Mouse (Mus musculus): ENCODE data around the gene Gpr142. TPM values are rescaled to one million over a fixed set of nuclear protein-coding genes. Genes with fewer than 3 reads are reported as not detected.

The Gpr142 gene
- polyA plus RNA-seq, 1 experiment from 2014 or later = not detected

GRCm38 (mm10) chr11:114850066-114850451 is 51.3 kb downstream of the Gpr142 start:
- whole genome bisulfite sequencing = 21% methylated on average over 5 of the region's 5 CpGs
- Histone ChIP-seq H3K9ac (no peak overlapping the region), H3K36me3 (ENCODE audit: poor library complexity, severe bottlenecking) (no peaks in the 10 kb centered on the region), H3K4me1 (peaks cover 29% of the 10 kb centered on the region), H3K27ac (no peak overlapping the region), H3K9me3 (replicated peaks) (no peaks in the 10 kb centered on the region), H3K27me3 (peaks cover 65% of the 10 kb centered on the region), H3K4me2 (peak overlapping the region; percentile 98), H3K4me3 (no peak overlapping the region)
- no peak for ATAC-seq

GRCm38 (mm10) chr11:114850452-114851268 is 51.9 kb downstream of the Gpr142 start, which contains the start of gene Gprc5c:
Gene Gprc5c (plus strand): TSS chr11:114851152.
- no peaks in the 10 kb centered on the region for H3K9me3 ChIP-seq (replicated peaks)
- peak within 1 kb of the TSS; percentile 66 for H3K9ac ChIP-seq
- H3K4me1 ChIP-seq = peaks cover 29% of the 10 kb centered on the region
- under 1% methylated on average over 27 of the region's 43 CpGs for WGBS
- H3K4me2 ChIP-seq = peak within 1 kb of the TSS; percentile 98
- peaks cover 65% of the 10 kb centered on the region for H3K27me3 ChIP-seq
- no peak; the same call in 1 of the 2 replicates for ATAC-seq
- no peaks in the 10 kb centered on the region for H3K36me3 ChIP-seq (ENCODE audit: poor library complexity, severe bottlenecking)
- peak within 1 kb of the TSS; percentile 64 for H3K4me3 ChIP-seq
- no peak within 1 kb of the TSS for H3K27ac ChIP-seq

- ATAC-seq = no peak; the same call in 1 of the 2 replicates
- H3K9me3 ChIP-seq (replicated peaks) = no peaks in the 10 kb centered on the region
- peak overlapping the region; percentile 64 for H3K4me3 ChIP-seq
- H3K36me3 ChIP-seq (ENCODE audit: poor library complexity, severe bottlenecking) = no peaks in the 10 kb centered on the region
- WGBS = under 1% methylated on average over 27 of the region's 27 CpGs
- peak overlapping the region; percentile 66 for H3K9ac ChIP-seq
- H3K4me2 ChIP-seq = peak overlapping the region; percentile 98
- peaks cover 29% of the 10 kb centered on the region for H3K4me1 ChIP-seq
- H3K27me3 ChIP-seq = peaks cover 65% of the 10 kb centered on the region
- no peak overlapping the region for H3K27ac ChIP-seq
Measured at GRCm38 (mm10) chr11:114851269-114851607, 52.5 kb downstream of the Gpr142 start.

- ATAC-seq = peak; percentile 71
- peak overlapping the region; percentile 64 for H3K4me3 ChIP-seq
- WGBS = under 1% methylated on average over 55 of the region's 65 CpGs
- H3K4me1 ChIP-seq = peaks cover 29% of the 10 kb centered on the region
- no peaks in the 10 kb centered on the region for H3K9me3 ChIP-seq (replicated peaks)
- H3K9ac ChIP-seq = peak overlapping the region; percentile 66
- no peaks in the 10 kb centered on the region for H3K36me3 ChIP-seq (ENCODE audit: poor library complexity, severe bottlenecking)
- H3K27me3 ChIP-seq = peaks cover 65% of the 10 kb centered on the region
- H3K27ac ChIP-seq = no peak overlapping the region
- H3K4me2 ChIP-seq = peak overlapping the region; percentile 98
Measured at GRCm38 (mm10) chr11:114851608-114852310, 53.0 kb downstream of the Gpr142 start.

- peaks cover 29% of the 10 kb centered on the region for H3K4me1 ChIP-seq
- peak overlapping the region; percentile 64 for H3K4me3 ChIP-seq
- 1% methylated on average over 40 of the region's 40 CpGs for WGBS
- ATAC-seq = no peak
- H3K36me3 ChIP-seq (ENCODE audit: poor library complexity, severe bottlenecking) = no peaks in the 10 kb centered on the region
- H3K9me3 ChIP-seq (replicated peaks) = no peaks in the 10 kb centered on the region
- H3K27ac ChIP-seq = no peak overlapping the region
- H3K9ac ChIP-seq = peak overlapping the region; percentile 66
- H3K4me2 ChIP-seq = peak overlapping the region; percentile 98
- H3K27me3 ChIP-seq = peaks cover 65% of the 10 kb centered on the region
Measured at GRCm38 (mm10) chr11:114852311-114853173, 53.8 kb downstream of the Gpr142 start.

- Histone ChIP-seq H3K36me3 (ENCODE audit: poor library complexity, severe bottlenecking) (no peaks in the 10 kb centered on the region), H3K27me3 (peaks cover 65% of the 10 kb centered on the region), H3K9ac (no peak overlapping the region), H3K9me3 (replicated peaks) (no peaks in the 10 kb centered on the region), H3K4me3 (0 out of 2 replicates have a peak overlapping the region, but pooled peaks have one; percentile 64), H3K27ac (no peak overlapping the region), H3K4me1 (peaks cover 29% of the 10 kb centered on the region), H3K4me2 (peak overlapping the region; percentile 98; the same call in 1 of the 2 replicates)
- ATAC-seq = no peak
- 23% methylated on average over 7 of the region's 7 CpGs for WGBS
Measured at GRCm38 (mm10) chr11:114853174-114853838, 54.6 kb downstream of the Gpr142 start.

GRCm38 (mm10) chr11:114854581-114854980 is 55.9 kb downstream of the Gpr142 start:
- H3K4me3 ChIP-seq = no peak overlapping the region
- H3K9me3 ChIP-seq (replicated peaks) = no peaks in the 10 kb centered on the region
- no peak overlapping the region for H3K9ac ChIP-seq
- H3K27me3 ChIP-seq = peaks cover 54% of the 10 kb centered on the region
- H3K4me1 ChIP-seq = peaks cover 29% of the 10 kb centered on the region
- H3K4me2 ChIP-seq = no peak overlapping the region
- H3K27ac ChIP-seq = no peak overlapping the region
- no peaks in the 10 kb centered on the region for H3K36me3 ChIP-seq (ENCODE audit: poor library complexity, severe bottlenecking)
- 80% methylated on average over 6 of the region's 6 CpGs for WGBS
- ATAC-seq = no peak

GRCm38 (mm10) chr11:114856125-114856524 is 57.4 kb downstream of the Gpr142 start:
- H3K4me1 ChIP-seq = peaks cover 17% of the 10 kb centered on the region
- no peak overlapping the region for H3K9ac ChIP-seq
- H3K27ac ChIP-seq = no peak overlapping the region
- H3K4me3 ChIP-seq = no peak overlapping the region
- H3K27me3 ChIP-seq = peaks cover 39% of the 10 kb centered on the region
- no peaks in the 10 kb centered on the region for H3K36me3 ChIP-seq (ENCODE audit: poor library complexity, severe bottlenecking)
- WGBS = 94% methylated on average over 5 of the region's 5 CpGs
- no peaks in the 10 kb centered on the region for H3K9me3 ChIP-seq (replicated peaks)
- H3K4me2 ChIP-seq = no peak overlapping the region
- ATAC-seq = no peak

Other genes with a start within 250 kb of the Gpr142 start
- gene Rpl38, start 130.4 kb upstream of the Gpr142 start, polyA plus RNA-seq (2015; fragmentation: Nextera tagmentation; extraction: Ambion mirVana) = 911 and 1,077 TPM in 2 replicates
- 21.6 and 22.3 TPM in 2 replicates for gene Ttyh2, start 123.5 kb upstream of the Gpr142 start, polyA plus RNA-seq (2015; fragmentation: Nextera tagmentation; extraction: Ambion mirVana)
- gene Dnaic2, start 71.5 kb upstream of the Gpr142 start, polyA plus RNA-seq (2015; fragmentation: Nextera tagmentation; extraction: Ambion mirVana) = 1.8 and 3.7 TPM in 2 replicates
- 0.36 and 1.3 TPM in 2 replicates for gene Kif19a, start 33.5 kb upstream of the Gpr142 start, polyA plus RNA-seq (2015; fragmentation: Nextera tagmentation; extraction: Ambion mirVana)
- 25.8 and 27.1 TPM in 2 replicates for gene Btbd17, start 3.0 kb upstream of the Gpr142 start, polyA plus RNA-seq (2015; fragmentation: Nextera tagmentation; extraction: Ambion mirVana)
- gene Gprc5c, start 52.2 kb downstream of the Gpr142 start, polyA plus RNA-seq (2015; fragmentation: Nextera tagmentation; extraction: Ambion mirVana) = 4.6 and 5.0 TPM in 2 replicates
- 0.49 TPM in 2 replicates for gene Cd300a, start 91.1 kb downstream of the Gpr142 start, polyA plus RNA-seq (2015; fragmentation: Nextera tagmentation; extraction: Ambion mirVana)
- 0.08 TPM in 1 of 2 replicates, not detected in the other for gene Cd300lb, start 135.5 kb downstream of the Gpr142 start, polyA plus RNA-seq (2015; fragmentation: Nextera tagmentation; extraction: Ambion mirVana)
- not detected in 2 replicates for gene Cd300c, start 170.2 kb downstream of the Gpr142 start, polyA plus RNA-seq (2015; fragmentation: Nextera tagmentation; extraction: Ambion mirVana)
- gene Cd300ld, start 191.0 kb downstream of the Gpr142 start, polyA plus RNA-seq (2015; fragmentation: Nextera tagmentation; extraction: Ambion mirVana) = not detected in 2 replicates
- 0.49 and 0.73 TPM in 2 replicates for gene Cd300c2, start 203.0 kb downstream of the Gpr142 start, polyA plus RNA-seq (2015; fragmentation: Nextera tagmentation; extraction: Ambion mirVana)
- not detected in 2 replicates for gene Cd300ld2, start 217.3 kb downstream of the Gpr142 start, polyA plus RNA-seq (2015; fragmentation: Nextera tagmentation; extraction: Ambion mirVana)
- not detected in 2 replicates for gene Cd300ld4, start 228.1 kb downstream of the Gpr142 start, polyA plus RNA-seq (2015; fragmentation: Nextera tagmentation; extraction: Ambion mirVana)
- gene Cd300ld5, start 238.8 kb downstream of the Gpr142 start, polyA plus RNA-seq (2015; fragmentation: Nextera tagmentation; extraction: Ambion mirVana) = not detected in 2 replicates
- not detected in 2 replicates for gene Cd300ld3, start 249.5 kb downstream of the Gpr142 start, polyA plus RNA-seq (2015; fragmentation: Nextera tagmentation; extraction: Ambion mirVana)